14 mouse cellular contexts compared by ENCODE assay signal in the genomic region with DNA sequence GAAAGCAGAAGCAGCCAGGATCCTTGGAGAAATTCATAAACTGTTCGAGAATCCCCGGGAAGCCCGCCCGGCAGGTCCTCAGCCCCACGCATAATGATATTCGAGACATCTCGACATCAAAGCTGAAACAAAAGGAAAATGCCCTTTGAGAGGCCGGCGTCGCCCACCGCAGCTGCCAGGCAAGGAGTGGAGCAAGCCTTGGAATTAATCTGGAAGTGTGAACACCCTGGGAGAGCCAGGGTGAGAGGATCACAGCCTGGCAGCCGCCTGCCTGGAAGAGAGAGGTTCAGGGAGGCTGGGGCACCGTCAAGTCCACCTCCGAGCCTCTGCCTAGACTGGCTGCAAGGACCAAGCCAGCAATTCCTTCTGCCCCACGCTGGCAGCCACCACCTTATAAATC. TPM values are rescaled to one million over a fixed set of nuclear protein-coding genes. Genes with fewer than 3 reads are reported as not detected.
A peak's percentile ranks its signal among the peaks of the same experiment; 100 is the strongest.
DNase-seq lines count a peak whose midpoint lies in the region; ATAC-seq and TF ChIP-seq lines count a peak whose summit lies in the region.
"Had no signal": no experiment of that assay in that cellular context is flagged by ENCODE, and none has a peak within 500 bp of the region (broad histone marks: within the 10 kb centered on the region; RNA-seq: fewer than 3 reads in every experiment).

No protein-coding gene starts in this region.

- no peak for ATAC-seq in embryonic facial prominence, embryonic 12.5 days (ENCODE audit: insufficient number of reproducible peaks, insufficient read depth, low FRiP score, low TSS enrichment)
- no peak for ATAC-seq in forebrain, embryonic 16.5 days
- ATAC-seq: inflammation-experienced regulatory T-cells, adult 6 months had no signal

- H3K27ac ChIP-seq in embryonic facial prominence, embryonic 12.5 days: 0 out of 2 replicates have a peak overlapping the region, but pooled peaks have one; percentile 26
- H3K27ac ChIP-seq in embryonic facial prominence, embryonic 10.5 days (replicated peaks): no peak overlapping the region
- H3K27ac ChIP-seq in forebrain, embryonic 16.5 days (ENCODE audit: low read length): peak overlapping the region; percentile 62
- H3K27ac ChIP-seq in midbrain, embryonic 10.5 days (replicated peaks): peak overlapping the region; percentile 64

- DNase-seq in embryonic facial prominence, embryonic 10.5 days (ENCODE audit: low spot score): no peak
- no peak for DNase-seq in midbrain, embryonic 10.5 days (ENCODE audit: low spot score)
- no peak for DNase-seq in urinary bladder, adult 18-20 months (ENCODE audit: low spot score in 2 of 2)
- no peak for DNase-seq in lung, adult 18-20 months
- no peak for DNase-seq in layer of hippocampus, postnatal 25 days (ENCODE audit: extremely low spot score in 1 of 2, low spot score in 1 of 2)
- DNase-seq: kidney, postnatal 4 days; lung, embryonic 14.5 days; thymus, postnatal 14 days had no signal

- 22% methylated on average over 15 of the region's 15 CpGs for WGBS in embryonic facial prominence, embryonic 12.5 days
- 36% methylated on average over 15 of the region's 15 CpGs for WGBS in embryonic facial prominence, embryonic 10.5 days
- WGBS in forebrain, embryonic 16.5 days: 3% methylated on average over 15 of the region's 15 CpGs
- WGBS in midbrain, embryonic 10.5 days: 29% methylated on average over 15 of the region's 15 CpGs

- no peak overlapping the region for H3K4me3 ChIP-seq in embryonic facial prominence, embryonic 12.5 days
- no peak overlapping the region for H3K4me3 ChIP-seq in embryonic facial prominence, embryonic 10.5 days
- peak overlapping the region; percentile 74 for H3K4me3 ChIP-seq in E14TG2a.4 (replicated peaks; ENCODE audit: low read length)
- no peak overlapping the region for H3K4me3 ChIP-seq in forebrain, embryonic 16.5 days (replicated peaks; ENCODE audit: low read length)
- peak overlapping the region; percentile 4; the same call in 1 of the 2 replicates for H3K4me3 ChIP-seq in midbrain, embryonic 10.5 days
- H3K4me3 ChIP-seq: megakaryocyte, embryonic 14.5 days had no signal

- TF ChIP-seq CTCF in E14TG2a.4 (conservative IDR thresholded peaks at IDR 0.05; ENCODE audit: low read length): no peak

- no peak overlapping the region for H3K4me2 ChIP-seq in embryonic facial prominence, embryonic 12.5 days (replicated peaks)
- peak overlapping the region; percentile 20 for H3K4me2 ChIP-seq in forebrain, embryonic 16.5 days (ENCODE audit: low read length)
- H3K4me2 ChIP-seq: lung, embryonic 14.5 days had no signal

- H3K9me3 ChIP-seq in embryonic facial prominence, embryonic 12.5 days: peaks cover 5% of the 10 kb centered on the region; the same call in 1 of the 2 replicates
- H3K9me3 ChIP-seq in embryonic facial prominence, embryonic 10.5 days: peaks cover 9% of the 10 kb centered on the region
- H3K9me3 ChIP-seq in E14TG2a.4 (ENCODE audit: low read length): peaks cover 5% of the 10 kb centered on the region
- H3K9me3 ChIP-seq in forebrain, embryonic 16.5 days (ENCODE audit: control insufficient read depth, low read length): peaks cover 4% of the 10 kb centered on the region; the same call in 1 of the 2 replicates
- H3K9me3 ChIP-seq in midbrain, embryonic 10.5 days (replicated peaks): peaks cover 9% of the 10 kb centered on the region

- H3K36me3 ChIP-seq in embryonic facial prominence, embryonic 12.5 days: no peaks in the 10 kb centered on the region
- no peaks in the 10 kb centered on the region for H3K36me3 ChIP-seq in embryonic facial prominence, embryonic 10.5 days (replicated peaks)
- no peaks in the 10 kb centered on the region for H3K36me3 ChIP-seq in E14TG2a.4 (ENCODE audit: insufficient read depth, low read length)
- H3K36me3 ChIP-seq in forebrain, embryonic 16.5 days (ENCODE audit: control insufficient read depth, insufficient read depth): no peaks in the 10 kb centered on the region
- H3K36me3 ChIP-seq in midbrain, embryonic 10.5 days: no peaks in the 10 kb centered on the region

- H3K4me1 ChIP-seq in embryonic facial prominence, embryonic 12.5 days: peaks cover 29% of the 10 kb centered on the region
- peaks cover 44% of the 10 kb centered on the region for H3K4me1 ChIP-seq in embryonic facial prominence, embryonic 10.5 days
- peaks cover 35% of the 10 kb centered on the region for H3K4me1 ChIP-seq in E14TG2a.4 (replicated peaks; ENCODE audit: low read depth, low read length)
- peaks cover 37% of the 10 kb centered on the region for H3K4me1 ChIP-seq in forebrain, embryonic 16.5 days (replicated peaks; ENCODE audit: control insufficient read depth, insufficient read depth, low read length)
- H3K4me1 ChIP-seq in midbrain, embryonic 10.5 days: peaks cover 50% of the 10 kb centered on the region

- peaks cover 17% of the 10 kb centered on the region for H3K27me3 ChIP-seq in embryonic facial prominence, embryonic 12.5 days
- peaks cover 53% of the 10 kb centered on the region for H3K27me3 ChIP-seq in embryonic facial prominence, embryonic 10.5 days (replicated peaks; ENCODE audit: low read depth, poor library complexity, severe bottlenecking)
- peaks cover 9% of the 10 kb centered on the region for H3K27me3 ChIP-seq in E14TG2a.4 (ENCODE audit: insufficient read depth, low read length)
- no peaks in the 10 kb centered on the region for H3K27me3 ChIP-seq in forebrain, embryonic 16.5 days (replicated peaks; ENCODE audit: control insufficient read depth, insufficient read depth, low read length)
- H3K27me3 ChIP-seq in midbrain, embryonic 10.5 days (ENCODE audit: low read depth, poor library complexity, severe bottlenecking): peaks cover 47% of the 10 kb centered on the region

- no peak overlapping the region for H3K9ac ChIP-seq in embryonic facial prominence, embryonic 12.5 days
- peak overlapping the region; percentile 39 for H3K9ac ChIP-seq in forebrain, embryonic 16.5 days (replicated peaks; ENCODE audit: low read depth, low read length)
- H3K9ac ChIP-seq: lung, embryonic 14.5 days had no signal

RNA-seq across cellular contexts. Expression of gene Cux2, which starts 3.7 kb away (rescaled TPM):
- 5.9 and 7.1 TPM in 2 replicates for polyA plus RNA-seq in embryonic facial prominence, embryonic 12.5 days (2016; fragmentation: Nextera tagmentation; extraction: Ambion mirVana)
- 4.9 and 5.1 TPM in 2 replicates for polyA plus RNA-seq in embryonic facial prominence, embryonic 10.5 days (2016; fragmentation: Nextera tagmentation; extraction: Ambion mirVana)
- 32.0 and 36.2 TPM in 2 replicates for polyA plus RNA-seq in forebrain, embryonic 16.5 days (2015; fragmentation: Nextera tagmentation; extraction: Ambion mirVana)
- polyA plus RNA-seq in midbrain, embryonic 10.5 days (2016; fragmentation: Nextera tagmentation; extraction: Ambion mirVana): 6.4 and 10.2 TPM in 2 replicates
- total RNA-seq in layer of hippocampus, postnatal 25 days (2021): 10 to 100 TPM; 32.9 to 36.7 TPM

RNA-seq across cellular contexts. Expression of gene Myl2, which starts 47.2 kb away (rescaled TPM):
- polyA plus RNA-seq in embryonic facial prominence, embryonic 12.5 days (2016; fragmentation: Nextera tagmentation; extraction: Ambion mirVana): 0.52 and 2.4 TPM in 2 replicates
- polyA plus RNA-seq in embryonic facial prominence, embryonic 10.5 days (2016; fragmentation: Nextera tagmentation; extraction: Ambion mirVana): 0.57 TPM in 1 of 2 replicates, not detected in the other
- 0.44 and 1.0 TPM in 2 replicates for polyA plus RNA-seq in forebrain, embryonic 16.5 days (2015; fragmentation: Nextera tagmentation; extraction: Ambion mirVana)
- polyA plus RNA-seq in midbrain, embryonic 10.5 days (2016; fragmentation: Nextera tagmentation; extraction: Ambion mirVana): 0.43 and 0.59 TPM in 2 replicates
- total RNA-seq in layer of hippocampus, postnatal 25 days (2021): under 1 TPM in 1 of 2 experiments, not detected in 1; 0.91 TPM
- total RNA-seq: left cerebral cortex, postnatal 25 days had no signal

Comparison
In these comparisons a context has a peak if more than half of its experiments do, and no peak if none do; other contexts are left out.
1. H3K4me3 ChIP-seq: peak in E14TG2a.4 (single experiment) and midbrain, embryonic 10.5 days (single experiment); none in embryonic facial prominence, embryonic 12.5 days (single experiment), embryonic facial prominence, embryonic 10.5 days (single experiment) and forebrain, embryonic 16.5 days (single experiment).